Mouse (Mus musculus) erythroid progenitor cell, adult 5-6 weeks (primary cell): ENCODE measurements around the gene Rel. TPM values are rescaled to one million over a fixed set of nuclear protein-coding genes. Genes with fewer than 3 reads are reported as not detected.
"Not testable (repeated sequence)": the region's sequence is repeated elsewhere in the genome, so short reads cannot be mapped to it uniquely, and the experiment has no call there.

Experiments
- ATAC-seq: replicated peaks from 2 replicates; pipeline ENCODE4 v1.8.0; 2016; ENCODE audit warnings: moderate number of reproducible peaks, mild to moderate bottlenecking, moderate TSS enrichment, inconsistent platforms; ENCODE audit not compliant: poor library complexity, low FRiP score, severe bottlenecking
- total RNA-seq, 2 experiments: library from RNA; stranded (forward) in 1 of 2; stranded (reverse) in 1 of 2; fragments of 150-400 nt in 1 of 2; fragments of 186-747, 209-891 nt in 1 of 2; gene quantifications; 2 replicates each; pipeline versions ENCODE4 v1.2.3 to v1.2.4; 2015 to 2017; ENCODE audit warnings: low replicate concordance in 2 of 2

The Rel gene
- 6.3 and 7.6 TPM in 2 replicates for total RNA-seq (2015; ENCODE audit: low replicate concordance)
- total RNA-seq (2017; ENCODE audit: low replicate concordance) = 0.90 and 1.2 TPM in 2 replicates

DNA sequence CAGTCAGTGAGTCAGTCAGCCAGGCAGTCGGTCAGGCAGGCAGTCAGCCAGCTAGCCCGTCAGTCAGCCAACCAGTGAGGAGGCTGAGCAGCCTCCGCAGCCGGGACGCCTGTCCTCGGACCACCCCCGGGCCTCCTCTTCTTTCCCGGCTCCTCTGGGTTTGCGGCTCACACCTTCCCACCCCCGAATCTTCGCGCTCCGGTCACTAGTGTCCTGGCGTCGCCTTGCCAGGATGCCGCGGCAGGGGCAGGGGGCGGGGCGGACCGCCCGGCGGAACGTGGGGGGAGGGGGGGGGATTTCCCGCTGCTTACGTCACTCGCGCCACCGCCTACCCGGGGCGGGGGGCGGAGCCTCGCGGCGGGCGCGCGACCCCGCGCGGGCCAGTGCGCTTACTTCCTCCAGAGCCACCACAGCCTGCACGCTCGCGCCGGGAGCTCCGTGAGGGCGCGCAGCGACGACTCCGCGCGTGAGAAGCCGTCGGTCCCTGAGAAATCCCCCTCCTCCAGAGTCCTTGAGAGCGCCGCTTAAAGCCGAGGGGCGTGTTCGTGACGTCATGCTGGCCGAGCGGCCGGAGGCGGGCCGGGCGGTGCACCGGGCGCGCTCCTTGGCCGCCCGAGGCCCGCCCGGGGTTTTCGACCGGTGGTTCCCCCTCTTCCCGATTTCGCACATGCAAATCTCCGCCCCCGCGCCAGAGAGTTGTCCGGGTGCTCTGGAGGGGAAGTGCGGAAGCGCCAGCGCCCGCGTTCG is at the start of gene Rel:
Gene Rel (minus strand): TSS at position 211 of the 747 bp plus-strand sequence.
- peak; percentile 63; the same call in 1 of the 2 replicates for ATAC-seq

DNA sequence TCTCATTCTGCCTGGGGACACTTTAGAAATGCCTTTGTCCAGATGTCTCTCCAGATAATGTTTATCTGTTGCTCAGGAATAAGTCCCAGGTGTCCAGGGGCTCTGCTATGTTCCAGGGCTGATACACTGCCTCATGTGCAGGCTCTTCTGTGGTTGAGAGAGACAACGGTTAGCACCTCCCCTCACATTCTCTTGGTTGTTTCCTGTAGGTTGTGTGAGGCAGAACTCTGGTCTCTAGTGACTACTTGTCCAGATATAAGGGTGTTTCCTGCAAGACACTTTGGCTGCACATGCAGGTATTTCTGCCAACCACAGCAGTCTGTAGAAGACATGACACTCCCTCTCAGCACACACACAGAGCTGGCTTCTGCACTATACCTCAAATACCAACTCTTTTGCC is 48.0 kb upstream of the Rel start:
- ATAC-seq = no peak

DNA sequence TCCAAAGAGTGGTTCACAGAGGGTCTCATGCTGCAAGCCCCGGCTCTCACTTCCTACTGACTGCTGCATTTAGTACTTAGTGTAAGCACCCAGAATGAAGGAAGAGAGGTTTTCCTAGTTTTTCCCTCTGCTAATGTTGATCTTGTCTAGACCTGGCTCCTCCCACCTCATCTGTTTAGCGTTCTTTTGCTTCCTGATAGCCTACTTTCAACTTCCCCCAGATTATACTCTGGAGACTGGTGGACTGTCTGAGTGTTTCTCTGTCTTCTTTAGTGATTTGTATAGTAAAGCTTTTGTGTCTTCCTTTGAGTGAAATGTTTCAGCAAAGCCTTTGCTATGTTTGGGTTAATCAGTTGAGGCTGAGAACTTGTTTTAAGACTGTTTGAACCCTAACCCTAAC is 40.0 kb upstream of the Rel start:
- ATAC-seq = no peak

DNA sequence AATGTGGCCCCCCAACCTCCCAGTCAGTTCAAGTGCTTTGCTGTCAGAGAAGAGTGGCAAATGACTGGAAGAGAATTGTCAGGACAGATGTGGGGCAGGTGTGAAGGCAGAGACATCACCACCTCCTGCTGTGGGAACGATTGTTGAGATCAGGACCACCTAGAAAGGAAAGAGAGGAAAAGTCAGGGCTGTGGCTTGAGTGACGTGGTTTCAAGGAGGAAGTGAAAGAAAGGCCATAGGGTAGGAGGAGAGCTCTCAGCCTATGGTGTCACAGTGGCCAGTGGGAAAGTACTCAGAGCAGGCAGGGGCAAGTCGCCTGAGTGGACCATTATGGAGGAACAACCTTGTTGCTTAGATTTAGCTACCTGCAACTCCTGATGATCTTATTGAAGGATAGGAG is 34.9 kb upstream of the Rel start:
- ATAC-seq = no peak

DNA sequence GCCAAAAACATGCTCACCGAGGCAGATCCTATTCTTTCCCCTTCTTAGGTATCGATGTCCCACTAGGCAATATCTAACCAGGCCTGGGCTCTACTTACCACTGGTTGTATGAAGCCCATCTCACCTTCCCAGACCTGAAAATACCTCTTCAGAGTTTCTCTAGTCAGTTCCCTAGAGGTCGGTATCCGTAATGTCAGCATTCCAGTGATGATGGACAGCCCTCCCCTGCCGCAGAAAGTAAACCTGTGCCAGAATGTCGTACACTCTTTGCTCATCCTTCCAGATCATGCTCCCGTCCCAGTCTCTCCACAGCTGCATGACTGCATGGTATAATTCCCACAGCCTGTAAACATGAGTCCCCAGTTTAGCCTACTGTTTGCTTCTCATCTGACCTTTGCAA is 32.4 kb upstream of the Rel start:
- no peak for ATAC-seq

DNA sequence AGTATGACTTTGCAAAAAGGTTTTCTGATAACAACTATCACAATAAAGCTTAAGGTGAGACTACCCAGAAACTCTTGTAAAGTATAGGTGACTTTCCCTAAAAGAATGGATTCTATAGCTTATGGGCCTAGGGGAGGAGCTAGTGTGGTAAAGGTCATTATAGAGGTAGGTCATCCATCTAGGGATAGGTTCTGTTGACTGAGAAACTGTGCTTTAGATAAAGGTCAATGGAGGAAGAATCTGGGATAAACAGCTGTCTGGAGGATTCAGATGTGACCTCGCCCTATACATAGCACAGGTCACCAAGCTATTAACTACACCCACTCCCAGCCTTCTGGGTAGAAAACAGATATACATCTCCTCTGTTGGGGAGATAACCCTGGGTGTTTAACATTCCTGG is 31.5 kb upstream of the Rel start:
- ATAC-seq = no peak

DNA sequence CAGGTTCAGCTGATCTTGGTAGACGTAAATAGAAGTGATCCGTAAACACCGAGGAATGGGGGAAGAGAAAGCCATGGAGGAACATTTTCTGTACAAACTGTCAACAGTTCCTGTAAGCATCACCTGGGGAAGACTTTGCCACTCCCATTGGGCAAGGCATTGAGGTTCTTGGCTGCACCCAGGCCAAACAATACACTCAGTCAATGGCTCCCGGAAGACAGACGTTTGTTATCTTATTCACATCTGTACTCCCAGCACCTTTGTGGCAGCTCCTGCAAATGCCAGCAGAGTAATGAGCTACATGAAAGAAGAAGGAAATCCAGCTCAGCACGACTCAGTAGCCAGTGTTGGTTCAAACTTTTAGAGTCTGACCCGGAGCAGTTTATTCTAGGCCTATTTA is 31.1 kb upstream of the Rel start:
- ATAC-seq = no peak

DNA sequence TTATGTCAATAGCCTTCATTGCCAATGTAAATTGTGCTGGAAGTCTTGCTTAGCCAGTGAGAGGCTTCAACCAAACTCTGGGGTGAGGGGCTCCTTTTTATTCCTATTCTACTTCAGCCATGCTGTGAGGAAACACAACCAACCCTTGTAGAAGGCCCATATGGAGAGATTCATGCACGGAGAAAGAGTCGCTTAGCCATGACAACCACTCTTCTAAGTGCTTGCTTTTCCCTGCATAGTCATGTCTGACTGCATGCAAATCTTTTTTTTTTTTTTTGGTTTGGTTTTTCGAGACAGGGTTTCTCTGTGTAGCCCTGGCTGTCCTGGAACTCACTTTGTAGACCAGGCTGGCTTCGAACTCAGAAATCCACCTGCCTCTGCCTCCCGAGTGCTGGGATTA is 12.9 kb upstream of the Rel start:
- ATAC-seq = not testable (repeated sequence)

DNA sequence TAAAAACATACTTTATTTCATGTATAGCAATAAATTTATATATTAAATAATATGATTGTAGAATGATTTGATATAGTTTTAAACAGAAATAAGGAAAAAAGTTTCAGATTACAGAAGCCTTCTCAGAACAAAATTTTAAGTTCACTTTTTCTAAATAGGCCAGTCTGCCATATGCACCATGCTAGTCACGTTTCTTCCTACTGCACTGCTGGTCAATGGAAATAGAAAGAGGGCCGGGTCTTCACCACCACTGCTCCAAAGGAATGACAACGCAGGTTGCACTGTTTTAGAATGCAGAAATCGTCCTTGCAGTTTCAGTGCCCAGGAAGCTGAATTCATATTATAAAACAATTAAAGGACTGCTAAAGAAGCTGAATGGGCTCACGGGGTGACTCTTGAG is 12.3 kb upstream of the Rel start:
- ATAC-seq = no peak

DNA sequence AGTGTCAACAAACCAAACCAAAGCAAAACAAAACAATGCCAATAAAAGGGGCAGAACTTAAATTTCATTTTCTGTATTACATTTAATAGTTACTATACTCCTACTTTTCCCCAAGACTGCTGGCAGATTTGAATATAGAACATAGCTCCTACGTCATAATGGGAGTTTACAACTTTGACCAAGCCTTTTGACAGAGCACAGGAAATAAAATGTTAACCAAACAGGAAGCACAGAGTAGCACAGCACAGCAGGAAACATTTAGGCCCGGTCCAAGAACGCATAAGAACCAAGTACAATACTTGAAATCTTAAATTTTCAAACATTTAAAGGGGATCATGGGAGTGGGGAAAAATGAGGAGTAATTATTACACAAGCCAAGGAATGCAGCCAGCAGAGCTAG is 11.3 kb upstream of the Rel start:
- ATAC-seq = no peak

DNA sequence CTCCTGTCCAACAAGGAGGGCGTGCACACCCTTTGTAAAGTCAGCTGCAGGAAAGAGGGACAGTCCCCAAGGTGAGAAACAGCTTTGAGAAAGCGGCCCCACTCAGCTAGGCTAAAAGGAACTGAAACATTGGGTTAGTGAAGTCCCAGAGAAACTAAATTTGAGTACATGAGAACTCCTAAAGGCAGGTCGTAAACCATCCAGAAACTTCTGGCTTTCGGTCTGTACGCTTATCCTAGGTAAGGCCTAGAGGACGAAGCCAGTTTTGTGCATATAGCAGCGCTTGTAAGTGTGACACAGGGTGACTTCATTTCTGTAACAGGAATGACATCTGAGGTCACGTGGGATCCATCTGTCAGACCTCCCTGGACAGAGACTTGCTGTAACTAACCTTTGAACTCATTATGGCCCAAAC is 8.0 kb upstream of the Rel start:
- no peak for ATAC-seq

DNA sequence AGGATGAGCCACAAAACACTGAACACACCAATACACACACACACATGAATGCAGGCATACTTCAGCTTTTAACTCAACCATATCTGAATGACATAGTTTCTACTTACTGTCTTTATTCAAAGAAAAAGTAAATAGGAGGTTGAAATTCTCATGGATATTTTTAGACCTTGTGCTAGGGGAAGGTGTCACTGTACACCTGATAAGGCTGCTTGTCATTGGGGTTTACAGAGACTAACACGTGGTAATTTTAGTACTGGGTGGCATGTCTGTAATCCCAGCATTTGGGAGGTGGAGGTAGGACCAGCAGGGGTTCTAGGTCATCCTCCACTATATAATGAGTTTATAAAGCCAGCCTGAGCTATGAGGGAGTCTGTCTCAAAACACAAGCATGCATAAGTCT is 1.7 kb upstream of the Rel start:
- no peak for ATAC-seq

DNA sequence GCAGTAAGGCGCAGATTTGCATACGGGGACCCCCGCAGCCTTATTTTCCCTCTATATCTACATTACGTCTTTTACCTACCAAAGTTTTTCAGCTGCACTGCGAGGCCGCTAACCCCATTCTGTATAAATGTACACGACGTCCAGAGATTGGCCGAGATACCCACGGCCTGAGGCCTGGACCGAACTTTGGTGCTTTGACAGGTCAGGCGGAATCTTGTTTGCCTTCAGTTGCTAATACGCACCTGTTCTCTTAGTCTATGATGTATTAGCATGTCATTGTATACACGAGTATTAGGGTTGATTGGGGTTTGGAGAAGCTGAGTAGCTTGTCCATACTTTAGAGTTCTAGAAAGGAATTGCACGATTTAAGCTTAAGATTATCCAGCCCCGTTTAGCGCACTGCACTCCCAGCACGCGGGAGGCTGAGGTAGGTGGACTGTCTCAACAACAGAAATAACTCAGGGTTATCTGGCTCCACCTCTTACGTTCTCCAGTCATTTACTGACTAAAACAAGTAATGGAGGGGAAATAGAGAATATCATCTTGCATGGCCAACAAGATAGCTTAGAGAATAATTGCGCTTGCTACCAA is 832 bp upstream of the Rel start:
- ATAC-seq = no peak

DNA sequence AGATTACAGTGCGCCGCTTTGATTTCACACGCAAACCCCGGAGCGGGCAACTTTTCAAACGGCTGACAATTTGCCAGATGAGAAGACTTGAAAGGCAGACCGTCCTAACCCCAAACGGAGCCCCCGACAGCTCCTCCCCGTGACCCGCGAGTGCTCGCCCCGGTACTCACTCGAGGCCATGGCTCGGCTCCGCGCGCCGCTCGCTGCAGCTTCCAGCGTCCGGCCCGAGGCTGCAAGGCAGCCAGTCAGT is 335 bp downstream of the Rel start:
- ATAC-seq = no peak

DNA sequence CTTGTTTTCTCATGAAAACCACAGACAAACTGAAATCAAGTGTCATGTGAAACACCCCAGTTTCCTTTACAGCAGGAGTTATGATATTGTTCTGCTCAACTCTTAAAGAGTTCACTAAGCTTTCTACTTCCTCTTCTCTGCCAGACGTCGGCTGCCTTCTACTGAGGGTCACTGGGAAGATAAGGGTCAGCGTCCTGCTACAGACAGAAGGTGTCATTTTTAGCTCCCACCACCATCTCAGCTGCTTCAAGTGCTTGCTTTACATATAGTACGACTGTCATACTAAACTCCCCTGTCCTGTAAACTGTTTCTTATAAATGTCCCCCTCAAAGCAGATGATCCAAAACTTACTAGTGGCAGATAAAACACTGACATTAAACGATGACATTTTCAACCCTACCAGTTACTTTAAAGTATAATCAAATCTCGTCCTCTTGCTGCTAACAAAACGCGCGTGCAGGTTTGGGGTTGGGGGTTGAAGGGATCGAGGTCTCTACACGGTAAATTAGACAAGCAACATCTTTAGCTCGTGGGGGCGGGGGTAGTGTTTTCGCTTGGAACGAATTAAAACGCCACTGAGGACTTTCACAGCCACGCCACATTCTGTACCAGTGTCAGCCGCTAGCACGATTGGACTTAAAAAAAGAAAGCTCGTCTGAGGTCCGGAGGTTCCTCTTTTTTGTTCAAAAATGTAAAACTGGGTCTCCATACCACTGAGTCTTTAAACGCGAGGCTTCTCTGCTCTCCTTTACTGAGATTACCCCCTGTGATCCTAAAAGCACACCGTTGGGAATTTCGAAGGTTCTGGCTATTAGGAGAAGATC is 872 bp downstream of the Rel start:
- ATAC-seq = no peak

DNA sequence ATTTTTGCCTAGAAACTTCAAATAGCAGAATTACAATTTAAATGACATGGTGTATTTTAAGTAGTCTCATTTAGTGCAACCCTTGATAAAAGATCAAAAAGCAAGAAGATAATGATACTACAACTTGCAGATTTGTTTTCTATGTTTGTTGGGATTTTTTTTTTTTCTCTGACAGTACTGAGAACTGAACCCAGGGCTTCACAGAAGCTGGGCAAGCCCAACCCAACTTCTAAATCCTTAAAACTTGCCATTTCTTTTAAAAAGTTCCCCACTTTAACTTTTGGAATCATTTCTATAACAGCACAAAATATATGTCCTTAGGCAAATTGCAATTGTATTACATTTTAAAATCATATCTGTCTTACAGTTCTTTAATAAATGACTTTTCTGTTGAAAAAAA is 1.7 kb downstream of the Rel start:
- no peak for ATAC-seq

DNA sequence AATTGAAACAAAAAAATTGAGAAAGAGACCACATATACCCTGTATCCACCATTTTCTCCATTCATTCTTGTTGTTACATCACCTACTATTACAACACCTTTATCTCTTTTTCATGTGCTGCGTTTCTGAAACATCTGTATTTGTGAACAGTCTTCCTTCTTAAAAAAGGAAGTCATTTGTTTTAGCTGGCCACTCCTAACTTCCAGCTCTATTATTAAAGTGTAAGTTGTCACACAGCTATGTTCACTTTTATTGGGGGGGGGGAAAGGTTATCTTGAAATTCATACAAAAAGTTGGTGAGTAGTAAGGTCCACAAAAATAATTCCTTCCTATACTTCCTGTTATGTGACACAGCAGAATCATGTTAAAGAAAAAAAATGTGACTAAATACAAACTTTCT is 2.8 kb downstream of the Rel start:
- ATAC-seq = no peak

DNA sequence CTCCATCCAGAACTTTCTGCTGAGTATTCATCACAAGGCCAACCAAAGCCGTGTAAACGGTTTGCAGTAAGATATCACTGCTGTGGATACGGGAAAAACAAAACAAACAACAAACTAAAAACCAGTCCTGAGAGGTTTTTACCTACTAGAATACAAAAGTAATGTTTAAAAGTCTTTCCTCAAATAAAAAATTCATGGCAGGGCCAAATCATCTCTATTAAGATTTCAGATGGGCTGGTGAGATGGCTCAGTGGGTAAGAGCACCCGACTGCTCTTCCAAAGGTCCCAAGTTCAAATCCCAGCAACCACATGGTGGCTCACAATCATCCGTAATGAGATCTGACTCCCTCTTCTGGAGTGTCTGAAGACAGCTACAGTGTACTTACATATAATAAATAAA is 3.4 kb downstream of the Rel start:
- ATAC-seq = not testable (repeated sequence)

DNA sequence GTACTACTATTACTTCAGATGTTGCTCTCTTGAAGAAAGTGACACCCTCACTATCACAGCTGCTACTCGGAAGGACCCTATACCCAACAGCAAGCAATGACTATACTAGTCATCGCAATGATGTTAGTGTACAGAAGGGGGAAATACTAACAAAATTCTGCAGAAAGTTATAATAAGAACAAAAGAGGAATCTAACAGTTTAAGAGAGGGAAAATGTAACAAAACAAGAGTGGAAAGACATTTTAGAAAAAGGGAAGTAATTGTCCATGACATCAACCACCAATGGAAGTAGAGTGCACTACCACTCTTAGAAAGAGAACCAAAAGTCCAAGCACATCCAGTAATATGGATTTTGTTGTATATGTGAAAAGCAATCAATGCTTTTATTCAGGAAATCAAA is 8.1 kb downstream of the Rel start:
- ATAC-seq = no peak

DNA sequence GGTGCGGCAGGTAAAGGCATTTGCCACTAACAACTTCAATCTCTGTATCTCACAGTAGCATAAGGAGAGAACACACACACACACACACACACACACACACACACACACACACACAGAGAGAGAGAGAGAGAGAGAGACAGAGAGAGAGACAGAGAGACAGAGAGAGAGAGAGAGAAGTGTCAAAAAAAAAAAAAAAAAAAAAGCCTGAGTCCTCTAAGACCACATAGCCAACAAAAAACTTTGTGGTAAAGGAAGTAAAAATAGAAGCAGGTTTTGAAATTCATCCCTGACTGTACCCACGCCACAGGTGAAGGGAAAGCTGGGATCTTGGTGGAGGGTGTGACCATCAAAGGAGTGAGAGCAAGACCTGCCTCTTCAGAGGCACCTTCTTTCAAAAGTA is 12.6 kb downstream of the Rel start:
- ATAC-seq = no peak

DNA sequence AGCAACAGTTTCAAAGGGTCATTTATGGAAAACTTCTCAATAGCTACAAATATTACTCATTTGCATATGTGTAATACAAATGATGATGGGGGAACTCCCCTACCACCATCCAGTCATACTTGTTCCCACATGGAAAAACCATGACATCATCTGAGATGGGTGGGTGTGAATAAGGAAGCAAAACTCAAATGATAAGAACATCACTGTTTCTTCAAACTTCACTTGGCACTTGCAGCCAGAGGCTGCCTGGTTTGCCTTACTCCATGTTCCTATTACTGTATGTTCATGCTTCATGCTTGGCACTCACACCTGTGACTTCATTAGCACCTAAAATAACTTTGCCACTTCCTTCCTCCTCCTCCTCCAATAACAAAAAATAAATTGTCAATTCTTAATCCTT is 16.4 kb downstream of the Rel start:
- no peak for ATAC-seq
